Mouse (Mus musculus) intestine, embryonic 14.5 days (tissue): ENCODE data around the gene Ppp2r3a. TPM values are rescaled to one million over a fixed set of nuclear protein-coding genes. Genes with fewer than 3 reads are reported as not detected.

Source experiments
- ATAC-seq: fragments of 200-750 bp; cut with Nextera tagmentation; replicated peaks from 2 replicates; pipeline ENCODE4 v1.8.0; 2017; ENCODE audit warnings: low read depth, moderate number of reproducible peaks, moderate TSS enrichment, moderate library complexity; ENCODE audit not compliant: low FRiP score, low TSS enrichment
- DNase-seq: peaks from one replicate; pipeline ENCODE4 v3.0.0-alpha.2; 2018; ENCODE audit warnings: low spot score
- H3K27ac ChIP-seq: fragments of 300-500 bp; sonication (generic); 2 replicates; pipeline ENCODE4 v1.5.1; 2014; ENCODE audit warnings: low read depth, mild to moderate bottlenecking, control low read depth
- H3K27me3 ChIP-seq: fragments of 300-500 bp; sonication (generic); replicated peaks from 2 replicates; pipeline ENCODE4 v1.6.1; 2014; ENCODE audit warnings: low read length, control low read depth; ENCODE audit not compliant: control insufficient read depth, insufficient read depth
- H3K36me3 ChIP-seq: fragments of 300-500 bp; sonication (generic); 2 replicates; pipeline ENCODE4 v1.6.1; 2014; ENCODE audit warnings: low read length, control low read depth; ENCODE audit not compliant: control insufficient read depth, insufficient read depth
- H3K4me1 ChIP-seq: fragments of 300-500 bp; sonication (generic); replicated peaks from 2 replicates; pipeline ENCODE4 v1.6.1; 2014; ENCODE audit warnings: low read length, control low read depth, mixed read lengths; ENCODE audit not compliant: control insufficient read depth, insufficient read depth
- H3K4me2 ChIP-seq: fragments of 300-500 bp; sonication (generic); 2 replicates; pipeline ENCODE4 v1.6.1; 2014; ENCODE audit warnings: low read length
- H3K4me3 ChIP-seq: fragments of 300-500 bp; sonication (generic); 2 replicates; pipeline ENCODE4 v1.5.1; 2014; ENCODE audit warnings: low read depth, low read length, control low read depth, mixed read lengths
- H3K9ac ChIP-seq: fragments of 300-500 bp; sonication (generic); 2 replicates; pipeline ENCODE4 v1.6.1; 2014; ENCODE audit warnings: mild to moderate bottlenecking, low read length
- H3K9me3 ChIP-seq: fragments of 300-500 bp; sonication (generic); 2 replicates; pipeline ENCODE4 v1.6.1; 2016; ENCODE audit warnings: low read length, control low read depth; ENCODE audit not compliant: control insufficient read depth
- WGBS: fragments of 180-500 bp; shearing (Covaris S2); extraction: QIAGEN DNeasy Blood & Tissue Kit; methylation state at CpG from one replicate; pipeline ENCODE4 v1.1.7; 2014; 5-methylcytosine and 5-hydroxymethylcytosine counted together
- polyA plus RNA-seq: library from polyadenylated mRNA; unstranded; fragments of >200 nt; fragmentation: Nextera tagmentation; extraction: Ambion mirVana; gene quantifications from 2 replicates; pipeline ENCODE4 v1.2.1, GENCODE M21; 2014

The Ppp2r3a gene
- polyA plus RNA-seq, 1 experiment from 2014 or later = 14.1 TPM

DNA sequence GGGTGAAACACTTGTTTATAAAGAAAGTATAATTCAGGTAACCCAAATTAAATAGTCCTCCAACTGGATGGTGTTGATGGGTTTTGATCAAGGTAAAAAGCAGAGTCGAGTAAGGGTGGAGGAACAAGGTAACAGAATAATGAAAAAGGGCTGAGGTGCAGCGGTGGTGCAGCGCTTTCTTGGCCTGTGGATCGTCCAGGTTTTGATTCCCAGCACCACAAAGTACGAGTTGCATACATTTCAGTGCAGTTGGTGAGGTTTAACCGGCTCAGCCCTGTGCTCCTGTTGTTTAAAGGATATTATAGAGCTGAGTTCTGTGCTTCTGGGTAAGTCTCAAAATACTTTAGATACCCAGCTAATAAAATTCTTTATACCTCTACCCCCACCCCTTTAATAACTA, 145.9 kb downstream of the Ppp2r3a start:
- no peak overlapping the region for H3K27ac ChIP-seq
- H3K27me3 ChIP-seq = no peaks in the 10 kb centered on the region
- peaks cover 59% of the 10 kb centered on the region for H3K36me3 ChIP-seq
- H3K9ac ChIP-seq = no peak overlapping the region
- H3K4me2 ChIP-seq = no peak overlapping the region
- no peak for ATAC-seq
- no peak overlapping the region for H3K4me3 ChIP-seq
- peaks cover 5% of the 10 kb centered on the region; the same call in 1 of the 2 replicates for H3K4me1 ChIP-seq
- DNase-seq = no peak
- WGBS = 89% methylated on average over 6 of the region's 6 CpGs
- H3K9me3 ChIP-seq = no peaks in the 10 kb centered on the region

DNA sequence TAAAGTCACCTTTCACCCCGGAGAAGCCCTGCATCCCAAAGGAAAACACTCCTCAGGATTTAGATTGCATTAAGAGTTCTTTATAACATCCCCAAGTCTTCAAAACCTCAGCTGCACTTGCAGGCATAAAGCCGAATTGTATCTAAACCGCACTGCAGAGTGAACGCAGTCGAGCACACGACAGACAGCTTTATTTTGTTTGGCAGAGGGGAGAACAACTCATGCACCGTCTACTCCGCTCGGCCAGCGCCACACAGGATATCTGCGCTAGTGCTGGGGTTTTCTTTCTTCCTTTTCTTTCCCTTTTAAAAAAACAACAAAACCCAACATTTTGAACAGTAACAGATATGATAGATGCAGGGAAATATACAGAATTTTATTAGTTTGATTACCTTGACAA, 146.7 kb downstream of the Ppp2r3a start:
- Histone ChIP-seq H3K4me3 (no peak overlapping the region), H3K4me1 (peaks cover 5% of the 10 kb centered on the region; the same call in 1 of the 2 replicates), H3K9ac (no peak overlapping the region), H3K4me2 (no peak overlapping the region), H3K27ac (no peak overlapping the region), H3K9me3 (no peaks in the 10 kb centered on the region), H3K36me3 (peaks cover 65% of the 10 kb centered on the region), H3K27me3 (no peaks in the 10 kb centered on the region)
- DNase-seq (no peak), ATAC-seq (no peak)
- 86% methylated on average over 11 of the region's 11 CpGs for WGBS

DNA sequence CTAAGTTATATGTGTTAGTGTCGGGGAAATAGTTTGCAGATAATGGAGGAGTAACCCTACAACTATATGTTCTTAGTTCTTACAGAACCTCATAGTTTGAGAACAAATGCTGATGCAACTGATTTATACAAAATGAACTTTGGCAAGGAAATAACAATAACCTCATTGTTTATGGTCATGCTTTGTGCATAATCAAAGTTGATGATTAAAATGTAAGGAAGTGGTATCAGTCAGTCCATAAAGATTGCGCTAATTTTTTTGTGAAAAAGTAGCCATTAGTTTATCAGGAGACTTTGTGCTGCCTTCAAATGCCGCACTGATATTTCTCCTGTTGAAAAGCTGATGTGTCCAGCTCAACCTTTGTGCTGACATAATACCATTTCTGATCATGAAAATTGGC, 149.3 kb downstream of the Ppp2r3a start:
- Histone ChIP-seq H3K4me3 (no peak overlapping the region), H3K27me3 (no peaks in the 10 kb centered on the region), H3K36me3 (peaks cover 55% of the 10 kb centered on the region), H3K9me3 (0 out of 2 replicates have a peak, but pooled peaks cover 4% of the 10 kb centered on the region), H3K27ac (no peak overlapping the region), H3K4me2 (no peak overlapping the region), H3K9ac (no peak overlapping the region), H3K4me1 (no peaks in the 10 kb centered on the region)
- ATAC-seq (no peak), DNase-seq (no peak)
- 93% methylated on average over 3 of the region's 3 CpGs for WGBS

DNA sequence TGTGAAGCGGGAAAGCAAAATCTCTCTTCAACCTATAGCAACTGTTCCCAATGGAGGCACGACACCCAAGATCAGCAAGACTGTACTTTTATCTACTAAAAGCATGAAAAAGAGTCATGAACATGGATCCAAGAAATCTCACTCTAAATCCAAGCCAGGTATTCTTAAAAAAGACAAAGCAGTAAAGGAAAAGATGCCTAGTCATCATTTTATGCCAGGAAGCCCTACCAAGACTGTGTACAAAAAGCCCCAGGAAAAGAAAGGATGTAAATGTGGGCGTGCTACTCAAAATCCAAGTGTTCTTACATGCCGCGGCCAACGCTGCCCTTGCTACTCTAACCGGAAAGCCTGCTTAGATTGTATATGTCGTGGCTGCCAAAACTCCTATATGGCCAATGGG, 150.0 kb downstream of the Ppp2r3a start:
- 0 out of 2 replicates have a peak, but pooled peaks cover 4% of the 10 kb centered on the region for H3K9me3 ChIP-seq
- H3K9ac ChIP-seq = no peak overlapping the region
- peaks cover 50% of the 10 kb centered on the region for H3K36me3 ChIP-seq
- 93% methylated on average over 8 of the region's 8 CpGs for WGBS
- no peak overlapping the region for H3K4me3 ChIP-seq
- H3K27me3 ChIP-seq = no peaks in the 10 kb centered on the region
- H3K4me2 ChIP-seq = no peak overlapping the region
- no peak for ATAC-seq
- H3K4me1 ChIP-seq = no peaks in the 10 kb centered on the region
- no peak for DNase-seq
- H3K27ac ChIP-seq = no peak overlapping the region

DNA sequence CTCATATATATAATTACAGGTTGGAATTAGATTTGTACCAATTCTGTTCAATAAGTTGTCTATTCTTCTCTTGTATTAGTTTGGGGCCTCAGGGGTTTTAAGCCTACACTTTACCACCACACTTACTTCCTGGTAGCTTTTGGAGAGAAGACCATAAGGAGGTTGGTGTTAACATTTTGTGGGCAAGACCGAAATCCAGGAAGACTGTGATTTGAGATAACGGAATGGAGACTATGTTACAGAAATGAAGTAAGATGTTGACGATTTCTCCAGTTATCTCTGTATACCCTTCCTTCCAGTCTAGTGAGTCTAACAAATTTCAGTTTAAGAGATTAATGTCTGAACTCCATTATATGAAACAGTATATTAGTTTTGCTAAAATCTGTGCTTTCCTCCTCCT, 151.4 kb downstream of the Ppp2r3a start:
- Histone ChIP-seq H3K4me3 (no peak overlapping the region), H3K4me2 (no peak overlapping the region), H3K27me3 (no peaks in the 10 kb centered on the region), H3K36me3 (peaks cover 41% of the 10 kb centered on the region), H3K4me1 (no peaks in the 10 kb centered on the region), H3K9ac (no peak overlapping the region), H3K9me3 (0 out of 2 replicates have a peak, but pooled peaks cover 4% of the 10 kb centered on the region), H3K27ac (no peak overlapping the region)
- no peak for DNase-seq
- ATAC-seq = no peak
- WGBS = 92% methylated on average over 3 of the region's 3 CpGs

DNA sequence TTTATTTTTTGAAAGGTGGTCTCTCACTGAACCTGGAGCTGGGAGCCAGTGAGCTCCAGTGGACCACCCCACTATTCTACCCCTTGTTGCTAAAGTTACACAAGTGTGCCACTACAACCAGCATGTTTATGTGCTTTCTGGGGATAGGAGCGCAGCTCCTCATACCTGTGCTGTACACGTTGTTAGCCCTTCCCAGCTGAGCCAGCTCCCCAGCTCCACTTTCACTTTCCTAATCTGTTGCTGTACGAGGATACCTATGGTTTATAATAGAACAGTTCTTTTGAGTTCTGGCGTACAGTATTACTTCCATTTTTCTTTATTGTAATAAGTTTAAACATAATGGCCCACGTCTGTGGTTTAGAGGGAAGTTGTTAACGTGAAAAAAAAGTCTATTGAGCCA, 152.2 kb downstream of the Ppp2r3a start:
- Histone ChIP-seq H3K9ac (no peak overlapping the region), H3K36me3 (peaks cover 36% of the 10 kb centered on the region), H3K27me3 (no peaks in the 10 kb centered on the region), H3K9me3 (0 out of 2 replicates have a peak, but pooled peaks cover 4% of the 10 kb centered on the region), H3K4me2 (no peak overlapping the region), H3K4me3 (no peak overlapping the region), H3K4me1 (no peaks in the 10 kb centered on the region), H3K27ac (no peak overlapping the region)
- DNase-seq (no peak), ATAC-seq (no peak)
- 74% methylated on average over 6 of the region's 6 CpGs for WGBS

DNA sequence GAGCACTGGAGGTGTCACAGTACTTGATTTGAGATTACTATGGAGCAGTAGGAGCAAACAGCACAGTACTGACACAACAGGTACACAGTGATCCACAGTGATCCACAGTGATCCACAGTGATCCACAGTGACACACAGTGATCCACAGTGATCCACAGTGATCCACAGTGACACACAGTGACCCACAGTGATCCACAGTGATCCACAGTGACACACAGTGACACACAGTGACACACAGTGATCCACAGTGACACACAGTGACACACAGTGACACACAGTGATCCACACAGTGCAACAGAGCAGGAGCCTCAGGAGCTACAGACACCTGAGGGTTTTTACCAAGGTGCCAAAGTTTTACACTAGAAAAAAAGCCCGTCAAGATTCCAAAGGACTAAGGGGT, 154.1 kb downstream of the Ppp2r3a start:
- H3K27me3 ChIP-seq = no peaks in the 10 kb centered on the region
- H3K9me3 ChIP-seq = 0 out of 2 replicates have a peak, but pooled peaks cover 4% of the 10 kb centered on the region
- no peaks in the 10 kb centered on the region for H3K4me1 ChIP-seq
- H3K4me3 ChIP-seq = no peak overlapping the region
- no peak overlapping the region for H3K27ac ChIP-seq
- no peak for DNase-seq
- WGBS = 73% methylated on average over 1 of the region's 1 CpGs
- no peak overlapping the region for H3K4me2 ChIP-seq
- no peak overlapping the region for H3K9ac ChIP-seq
- no peak for ATAC-seq
- H3K36me3 ChIP-seq = peaks cover 29% of the 10 kb centered on the region

DNA sequence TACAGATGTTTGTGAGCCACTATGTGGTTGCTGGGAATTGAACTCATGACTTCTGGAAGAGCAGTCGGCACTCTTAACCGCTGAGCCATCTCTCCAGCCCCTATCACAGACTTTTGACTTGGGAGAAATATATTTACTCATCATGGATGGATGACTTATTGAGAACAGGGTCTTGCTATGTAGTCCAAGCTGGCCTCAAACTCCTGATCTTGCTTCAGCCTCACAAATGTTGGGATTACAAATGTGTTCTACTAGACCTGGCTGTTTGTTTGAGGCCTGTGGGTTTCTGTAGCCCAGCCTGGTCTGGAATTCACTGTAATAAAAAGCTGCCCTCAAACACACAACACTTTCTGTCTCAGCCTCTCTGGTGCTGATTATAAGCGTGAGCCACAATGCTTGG, 155.1 kb downstream of the Ppp2r3a start:
- 94% methylated on average over 3 of the region's 3 CpGs for WGBS
- ATAC-seq = no peak

DNA sequence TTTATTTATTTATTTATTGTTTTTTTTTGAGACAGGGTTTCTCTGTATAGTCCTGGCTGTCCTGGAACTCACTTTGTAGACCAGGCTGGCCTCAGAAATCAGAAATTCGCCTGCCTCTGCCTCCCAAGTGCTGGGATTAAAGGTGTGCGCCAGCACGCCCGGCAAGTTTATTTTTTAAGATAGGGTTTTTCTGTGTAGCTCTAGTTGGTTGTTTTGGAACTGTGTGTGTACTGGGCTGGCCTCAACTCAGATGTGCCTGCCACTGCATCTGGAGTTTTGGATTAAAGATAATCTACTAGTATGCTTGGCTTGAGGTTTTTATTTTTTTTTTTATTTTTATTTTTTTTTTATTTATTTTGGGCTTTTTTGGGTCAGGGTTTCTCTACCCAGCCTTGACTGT, 156.2 kb downstream of the Ppp2r3a start:
- H3K9me3 ChIP-seq = 0 out of 2 replicates have a peak, but pooled peaks cover 4% of the 10 kb centered on the region
- no peak for DNase-seq
- peaks cover 8% of the 10 kb centered on the region; the same call in 1 of the 2 replicates for H3K36me3 ChIP-seq
- no peak overlapping the region for H3K4me2 ChIP-seq
- H3K27me3 ChIP-seq = no peaks in the 10 kb centered on the region
- WGBS = 95% methylated on average over 4 of the region's 4 CpGs
- no peak overlapping the region for H3K27ac ChIP-seq
- ATAC-seq = no peak
- H3K9ac ChIP-seq = no peak overlapping the region
- no peak overlapping the region for H3K4me3 ChIP-seq
- no peaks in the 10 kb centered on the region for H3K4me1 ChIP-seq

More for the DNA sequence above, 155.1 kb downstream of the Ppp2r3a start:
- no peaks in the 10 kb centered on the region for H3K27me3 ChIP-seq
- DNase-seq = no peak
- no peak overlapping the region for H3K27ac ChIP-seq
- H3K4me2 ChIP-seq = no peak overlapping the region
- H3K4me1 ChIP-seq = no peaks in the 10 kb centered on the region
- no peak overlapping the region for H3K4me3 ChIP-seq
- 0 out of 2 replicates have a peak, but pooled peaks cover 4% of the 10 kb centered on the region for H3K9me3 ChIP-seq
- H3K36me3 ChIP-seq = peaks cover 18% of the 10 kb centered on the region
- H3K9ac ChIP-seq = no peak overlapping the region
